Mouse (Mus musculus) intestine, postnatal 0 days (tissue): ENCODE measurements at regions not wholly inside any gene's neighbourhood (a gene's known extent, or its start where the extent isn't known, plus 50 kb on each side); places are given as distances from the start of the nearest gene placed in this dataset.
A peak's percentile ranks its signal among the peaks of the same experiment; 100 is the strongest.

ENCODE experiments used
- ATAC-seq: fragments of 200-750 bp; cut with Nextera tagmentation; 2 replicates; pipeline ENCODE4 v1.8.0; 2017; ENCODE audit warnings: mild to moderate bottlenecking, moderate TSS enrichment, moderate library complexity
- H3K27ac ChIP-seq: fragments of 300-500 bp; sonication (generic); 2 replicates; pipeline ENCODE4 v1.5.1; 2014; ENCODE audit warnings: mild to moderate bottlenecking, low read depth, low read length, moderate library complexity
- H3K27me3 ChIP-seq: fragments of 300-500 bp; sonication (generic); replicated peaks from 2 replicates; pipeline ENCODE4 v1.6.1; 2014; ENCODE audit warnings: low read length, mixed read lengths; ENCODE audit not compliant: control insufficient read depth, insufficient read depth
- H3K36me3 ChIP-seq: fragments of 300-500 bp; sonication (generic); 2 replicates; pipeline ENCODE4 v1.6.1; 2014; ENCODE audit warnings: mild to moderate bottlenecking, moderate library complexity; ENCODE audit not compliant: control insufficient read depth, insufficient read depth
- H3K4me1 ChIP-seq: fragments of 300-500 bp; sonication (generic); replicated peaks from 2 replicates; pipeline ENCODE4 v1.6.1; 2014; ENCODE audit warnings: antibody characterized with exemption, low read length, mixed read lengths; ENCODE audit not compliant: control insufficient read depth, insufficient read depth
- H3K4me2 ChIP-seq: fragments of 300-500 bp; sonication (generic); replicated peaks from 2 replicates; pipeline ENCODE4 v1.6.1; 2014; ENCODE audit warnings: low read depth, mild to moderate bottlenecking, moderate library complexity
- H3K4me3 ChIP-seq: fragments of 300-500 bp; sonication (generic); 2 replicates; pipeline ENCODE4 v1.5.1; 2014; ENCODE audit warnings: low read depth, low read length
- H3K9ac ChIP-seq: fragments of 300-500 bp; sonication (generic); 2 replicates; pipeline ENCODE4 v1.6.1; 2014; ENCODE audit warnings: mild to moderate bottlenecking, low read depth, low read length
- H3K9me3 ChIP-seq: fragments of 300-500 bp; sonication (generic); 2 replicates; pipeline ENCODE4 v1.6.1; 2016; ENCODE audit warnings: mixed run types; ENCODE audit not compliant: control insufficient read depth
- CTCF ChIP-seq: sonication (generic); IDR thresholded peaks from 2 replicates; pipeline ENCODE4 v1.5.1; 2016; ENCODE audit warnings: low read depth, mild to moderate bottlenecking, control low read depth, antibody characterized with exemption, moderate library complexity
- WGBS: fragments of 180-500 bp; shearing (Covaris S2); extraction: QIAGEN DNeasy Blood & Tissue Kit; methylation state at CpG from one replicate; pipeline ENCODE4 v1.1.7; 2014; 5-methylcytosine and 5-hydroxymethylcytosine counted together

- Histone ChIP-seq H3K36me3 (no peaks in the 10 kb centered on the region), H3K27ac (0 out of 2 replicates have a peak overlapping the region, but pooled peaks have one; percentile 75), H3K9ac (peak overlapping the region; percentile 66; the same call in 1 of the 2 replicates), H3K9me3 (no peaks in the 10 kb centered on the region), H3K4me2 (peak overlapping the region; percentile 83), H3K27me3 (no peaks in the 10 kb centered on the region), H3K4me1 (no peaks in the 10 kb centered on the region; the same call in 1 of the 2 replicates), H3K4me3 (peak overlapping the region; percentile 46)
- WGBS: 32% methylated on average over 9 of the region's 9 CpGs
- TF ChIP-seq CTCF: no peak
- no peak for ATAC-seq
Observed at GRCm38 (mm10) chr15:36939153-36939552, 68.4 kb downstream of the Zfp706 start.

- no peak for TF ChIP-seq CTCF
- Histone ChIP-seq H3K27ac (peak overlapping the region; percentile 75), H3K4me2 (peak overlapping the region; percentile 83), H3K36me3 (no peaks in the 10 kb centered on the region), H3K4me3 (peak overlapping the region; percentile 46), H3K4me1 (no peaks in the 10 kb centered on the region; the same call in 1 of the 2 replicates), H3K9me3 (no peaks in the 10 kb centered on the region), H3K27me3 (no peaks in the 10 kb centered on the region), H3K9ac (peak overlapping the region; percentile 66)
- under 1% methylated on average over 56 of the region's 57 CpGs for WGBS
- peak; percentile 93 for ATAC-seq
Observed at GRCm38 (mm10) chr15:36938511-36939150, 68.9 kb downstream of the Zfp706 start.

GRCm38 (mm10) chr15:36937757-36938498, 69.6 kb downstream of the Zfp706 start:
- peak overlapping the region; percentile 75 for H3K27ac ChIP-seq
- H3K4me3 ChIP-seq: peak overlapping the region; percentile 46
- peak; percentile 16; the same call in 1 of the 2 replicates for ATAC-seq
- no peak for TF ChIP-seq CTCF
- no peaks in the 10 kb centered on the region; the same call in 1 of the 2 replicates for H3K4me1 ChIP-seq
- no peaks in the 10 kb centered on the region for H3K9me3 ChIP-seq
- H3K27me3 ChIP-seq: no peaks in the 10 kb centered on the region
- peak overlapping the region; percentile 83 for H3K4me2 ChIP-seq
- peak overlapping the region; percentile 66 for H3K9ac ChIP-seq
- WGBS: 26% methylated on average over 13 of the region's 13 CpGs
- H3K36me3 ChIP-seq: no peaks in the 10 kb centered on the region

DNA sequence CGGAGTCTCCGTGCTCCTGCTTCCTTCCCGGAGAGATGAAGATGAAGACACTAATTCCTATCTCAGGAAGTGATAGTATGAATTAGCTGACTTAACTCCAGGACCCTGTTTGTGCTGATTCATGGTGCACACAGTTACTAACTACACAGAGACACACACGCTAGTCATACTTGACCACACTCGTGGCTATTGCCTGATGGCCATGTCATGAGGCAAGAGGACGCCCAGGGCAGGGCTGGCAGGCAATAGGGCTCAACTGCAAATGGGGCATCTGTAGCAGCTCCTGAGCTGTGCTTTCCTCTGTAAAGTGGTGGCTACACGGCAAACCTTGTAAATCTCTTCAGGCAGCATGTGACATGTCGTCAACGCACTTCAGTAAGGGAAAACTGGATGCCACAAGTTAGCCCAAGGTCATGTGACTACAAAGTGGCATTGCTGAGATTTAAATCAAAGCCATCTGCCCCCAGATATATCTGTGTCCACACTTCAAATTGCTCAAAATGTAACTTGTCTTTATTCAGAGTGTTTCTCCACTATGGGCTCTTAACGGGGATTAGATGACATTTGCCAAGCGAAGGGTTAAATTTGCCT, 70.4 kb downstream of the Zfp706 start:
- H3K4me1 ChIP-seq: no peaks in the 10 kb centered on the region; the same call in 1 of the 2 replicates
- H3K9ac ChIP-seq: no peak overlapping the region
- no peak for ATAC-seq
- no peaks in the 10 kb centered on the region for H3K27me3 ChIP-seq
- 79% methylated on average over 11 of the region's 11 CpGs for WGBS
- H3K9me3 ChIP-seq: no peaks in the 10 kb centered on the region
- no peak overlapping the region for H3K4me3 ChIP-seq
- no peak overlapping the region for H3K4me2 ChIP-seq
- no peak overlapping the region for H3K27ac ChIP-seq
- no peaks in the 10 kb centered on the region for H3K36me3 ChIP-seq
- TF ChIP-seq CTCF: no peak

GRCm38 (mm10) chr15:36934801-36935200, 72.8 kb downstream of the Zfp706 start:
- no peak for TF ChIP-seq CTCF
- Histone ChIP-seq H3K27me3 (no peaks in the 10 kb centered on the region), H3K4me2 (no peak overlapping the region), H3K4me1 (no peaks in the 10 kb centered on the region; the same call in 1 of the 2 replicates), H3K9me3 (no peaks in the 10 kb centered on the region), H3K4me3 (no peak overlapping the region), H3K36me3 (no peaks in the 10 kb centered on the region), H3K27ac (no peak overlapping the region), H3K9ac (no peak overlapping the region)
- ATAC-seq: no peak
- 75% methylated on average over 3 of the region's 3 CpGs for whole genome bisulfite sequencing

GRCm38 (mm10) chr15:36933581-36933991, 74.0 kb downstream of the Zfp706 start:
- Histone ChIP-seq H3K27me3 (no peaks in the 10 kb centered on the region), H3K9me3 (no peaks in the 10 kb centered on the region), H3K4me1 (no peaks in the 10 kb centered on the region; the same call in 1 of the 2 replicates), H3K4me2 (no peak overlapping the region), H3K9ac (no peak overlapping the region), H3K27ac (no peak overlapping the region), H3K4me3 (no peak overlapping the region), H3K36me3 (no peaks in the 10 kb centered on the region)
- peak; percentile 54 for ATAC-seq
- 73% methylated on average over 2 of the region's 2 CpGs for WGBS
- TF ChIP-seq CTCF: no peak
